Mouse (Mus musculus): ENCODE measurements around the gene Tmem251.

- TF ChIP-seq CTCF (IDR thresholded peaks at IDR 0.05; ENCODE audit: control insufficient read depth, insufficient read depth, low read length) = no peak
- no peak for TF ChIP-seq POLR2A (IDR thresholded peaks at IDR 0.05; ENCODE audit: borderline replicate concordance, control insufficient read depth, low read depth, low read length)
These were observed 12.6 kb upstream of the Tmem251 start for GRCm38 (mm10) chr12:102730798-102731619.
